Mouse (Mus musculus): ENCODE measurements at regions not wholly inside any gene's neighbourhood (a gene's known extent, or its start where the extent isn't known, plus 50 kb on each side); places are given as distances from the start of the nearest gene placed in this dataset.
A peak's percentile ranks its signal among the peaks of the same experiment; 100 is the strongest.

- Histone ChIP-seq H3K9ac (replicated peaks; ENCODE audit: low read length) (no peak overlapping the region), H3K4me3 (ENCODE audit: low read depth, low read length) (no peak overlapping the region), H3K27me3 (ENCODE audit: control insufficient read depth, insufficient read depth, low read length) (no peaks in the 10 kb centered on the region), H3K36me3 (replicated peaks; ENCODE audit: control insufficient read depth, insufficient read depth, low read depth, low read length) (no peaks in the 10 kb centered on the region), H3K27ac (replicated peaks; ENCODE audit: low read depth, low read length) (no peak overlapping the region), H3K4me2 (ENCODE audit: low read depth, low read length) (no peak overlapping the region), H3K9me3 (replicated peaks; ENCODE audit: control insufficient read depth, low read length) (no peaks in the 10 kb centered on the region), H3K4me1 (ENCODE audit: control insufficient read depth, insufficient read depth, low read length) (peaks cover 9% of the 10 kb centered on the region; the same call in 1 of the 2 replicates)
- 65% methylated on average over 9 of the region's 9 CpGs for WGBS
- DNase-seq (ENCODE audit: low spot score) (no peak), ATAC-seq (replicated peaks; ENCODE audit: insufficient number of reproducible peaks, low FRiP score, low TSS enrichment, low read depth) (no peak)
These were observed 160.5 kb downstream of the Zfp36l2 start for GRCm38 (mm10) chr17:84027275-84027674.

GRCm38 (mm10) chr17:84026110-84026509, 161.6 kb downstream of the Zfp36l2 start:
- no peak overlapping the region for H3K9ac ChIP-seq (replicated peaks; ENCODE audit: low read length)
- no peak overlapping the region for H3K4me2 ChIP-seq (ENCODE audit: low read depth, low read length)
- H3K9me3 ChIP-seq (replicated peaks; ENCODE audit: control insufficient read depth, low read length): no peaks in the 10 kb centered on the region
- no peaks in the 10 kb centered on the region for H3K36me3 ChIP-seq (replicated peaks; ENCODE audit: control insufficient read depth, insufficient read depth, low read depth, low read length)
- no peak overlapping the region for H3K4me3 ChIP-seq (ENCODE audit: low read depth, low read length)
- peak; percentile 54 for DNase-seq (ENCODE audit: low spot score)
- WGBS: 10% methylated on average over 8 of the region's 9 CpGs
- H3K4me1 ChIP-seq (ENCODE audit: control insufficient read depth, insufficient read depth, low read length): peaks cover 5% of the 10 kb centered on the region; the same call in 1 of the 2 replicates
- ATAC-seq (replicated peaks; ENCODE audit: insufficient number of reproducible peaks, low FRiP score, low TSS enrichment, low read depth): peak; percentile 57
- H3K27ac ChIP-seq (replicated peaks; ENCODE audit: low read depth, low read length): no peak overlapping the region
- no peaks in the 10 kb centered on the region for H3K27me3 ChIP-seq (ENCODE audit: control insufficient read depth, insufficient read depth, low read length)

- 82% methylated on average over 7 of the region's 7 CpGs for WGBS
These were observed 165.4 kb downstream of the Zfp36l2 start for GRCm38 (mm10) chr17:84022358-84022757.

GRCm38 (mm10) chr17:84018817-84019216, 168.9 kb downstream of the Zfp36l2 start:
- no peak overlapping the region for H3K9ac ChIP-seq (replicated peaks; ENCODE audit: low read length)
- no peak overlapping the region for H3K27ac ChIP-seq (replicated peaks; ENCODE audit: low read depth, low read length)
- no peaks in the 10 kb centered on the region for H3K27me3 ChIP-seq (ENCODE audit: control insufficient read depth, insufficient read depth, low read length)
- no peaks in the 10 kb centered on the region for H3K4me1 ChIP-seq (ENCODE audit: control insufficient read depth, insufficient read depth, low read length)
- 25% methylated on average over 1 of the region's 1 CpGs for WGBS
- H3K9me3 ChIP-seq (replicated peaks; ENCODE audit: control insufficient read depth, low read length): no peaks in the 10 kb centered on the region
- ATAC-seq (replicated peaks; ENCODE audit: insufficient number of reproducible peaks, low FRiP score, low TSS enrichment, low read depth) (no peak), DNase-seq (ENCODE audit: low spot score) (no peak)
- no peak overlapping the region for H3K4me3 ChIP-seq (ENCODE audit: low read depth, low read length)
- H3K4me2 ChIP-seq (ENCODE audit: low read depth, low read length): no peak overlapping the region
- H3K36me3 ChIP-seq (replicated peaks; ENCODE audit: control insufficient read depth, insufficient read depth, low read depth, low read length): no peaks in the 10 kb centered on the region

More at GRCm38 (mm10) chr17:84022358-84022757, 165.4 kb downstream of the Zfp36l2 start:
- no peak for ATAC-seq (replicated peaks; ENCODE audit: insufficient number of reproducible peaks, low FRiP score, low TSS enrichment, low read depth)
- Histone ChIP-seq H3K4me3 (ENCODE audit: low read depth, low read length) (no peak overlapping the region), H3K9me3 (replicated peaks; ENCODE audit: control insufficient read depth, low read length) (no peaks in the 10 kb centered on the region), H3K9ac (replicated peaks; ENCODE audit: low read length) (no peak overlapping the region), H3K36me3 (replicated peaks; ENCODE audit: control insufficient read depth, insufficient read depth, low read depth, low read length) (no peaks in the 10 kb centered on the region), H3K4me1 (ENCODE audit: control insufficient read depth, insufficient read depth, low read length) (peaks cover 5% of the 10 kb centered on the region; the same call in 1 of the 2 replicates), H3K27ac (replicated peaks; ENCODE audit: low read depth, low read length) (no peak overlapping the region), H3K27me3 (ENCODE audit: control insufficient read depth, insufficient read depth, low read length) (no peaks in the 10 kb centered on the region), H3K4me2 (ENCODE audit: low read depth, low read length) (no peak overlapping the region)
- no peak for DNase-seq (ENCODE audit: low spot score)

GRCm38 (mm10) chr17:84017891-84018290, 169.9 kb downstream of the Zfp36l2 start:
- DNase-seq (ENCODE audit: low spot score) (no peak), ATAC-seq (replicated peaks; ENCODE audit: insufficient number of reproducible peaks, low FRiP score, low TSS enrichment, low read depth) (no peak)
- H3K36me3 ChIP-seq (replicated peaks; ENCODE audit: control insufficient read depth, insufficient read depth, low read depth, low read length): no peaks in the 10 kb centered on the region
- H3K4me2 ChIP-seq (ENCODE audit: low read depth, low read length): no peak overlapping the region
- H3K4me1 ChIP-seq (ENCODE audit: control insufficient read depth, insufficient read depth, low read length): no peaks in the 10 kb centered on the region
- no peaks in the 10 kb centered on the region for H3K27me3 ChIP-seq (ENCODE audit: control insufficient read depth, insufficient read depth, low read length)
- no peak overlapping the region for H3K9ac ChIP-seq (replicated peaks; ENCODE audit: low read length)
- WGBS: 87% methylated on average over 4 of the region's 4 CpGs
- H3K27ac ChIP-seq (replicated peaks; ENCODE audit: low read depth, low read length): no peak overlapping the region
- H3K9me3 ChIP-seq (replicated peaks; ENCODE audit: control insufficient read depth, low read length): no peaks in the 10 kb centered on the region
- no peak overlapping the region for H3K4me3 ChIP-seq (ENCODE audit: low read depth, low read length)

- WGBS: 87% methylated on average over 12 of the region's 12 CpGs
- Histone ChIP-seq H3K27ac (replicated peaks; ENCODE audit: low read depth, low read length) (no peak overlapping the region), H3K27me3 (ENCODE audit: control insufficient read depth, insufficient read depth, low read length) (no peaks in the 10 kb centered on the region), H3K4me2 (ENCODE audit: low read depth, low read length) (no peak overlapping the region), H3K9ac (replicated peaks; ENCODE audit: low read length) (no peak overlapping the region), H3K4me3 (ENCODE audit: low read depth, low read length) (no peak overlapping the region), H3K9me3 (replicated peaks; ENCODE audit: control insufficient read depth, low read length) (no peaks in the 10 kb centered on the region), H3K36me3 (replicated peaks; ENCODE audit: control insufficient read depth, insufficient read depth, low read depth, low read length) (no peaks in the 10 kb centered on the region), H3K4me1 (ENCODE audit: control insufficient read depth, insufficient read depth, low read length) (no peaks in the 10 kb centered on the region)
- DNase-seq (ENCODE audit: low spot score) (no peak), ATAC-seq (replicated peaks; ENCODE audit: insufficient number of reproducible peaks, low FRiP score, low TSS enrichment, low read depth) (no peak)
These were observed 166.7 kb upstream of the Haao start for GRCm38 (mm10) chr17:84014287-84015039.

- WGBS: 80% methylated on average over 3 of the region's 3 CpGs
- Histone ChIP-seq H3K9ac (replicated peaks; ENCODE audit: low read length) (no peak overlapping the region), H3K27ac (replicated peaks; ENCODE audit: low read depth, low read length) (no peak overlapping the region), H3K4me3 (ENCODE audit: low read depth, low read length) (no peak overlapping the region), H3K4me1 (ENCODE audit: control insufficient read depth, insufficient read depth, low read length) (no peaks in the 10 kb centered on the region), H3K36me3 (replicated peaks; ENCODE audit: control insufficient read depth, insufficient read depth, low read depth, low read length) (no peaks in the 10 kb centered on the region), H3K4me2 (ENCODE audit: low read depth, low read length) (no peak overlapping the region), H3K9me3 (replicated peaks; ENCODE audit: control insufficient read depth, low read length) (no peaks in the 10 kb centered on the region), H3K27me3 (ENCODE audit: control insufficient read depth, insufficient read depth, low read length) (no peaks in the 10 kb centered on the region)
- DNase-seq (ENCODE audit: low spot score) (no peak), ATAC-seq (replicated peaks; ENCODE audit: insufficient number of reproducible peaks, low FRiP score, low TSS enrichment, low read depth) (no peak)
These were observed 162.8 kb upstream of the Haao start for GRCm38 (mm10) chr17:84010492-84011060.

- no peaks in the 10 kb centered on the region for H3K4me1 ChIP-seq (ENCODE audit: control insufficient read depth, insufficient read depth, low read length)
- H3K36me3 ChIP-seq (replicated peaks; ENCODE audit: control insufficient read depth, insufficient read depth, low read depth, low read length): no peaks in the 10 kb centered on the region
- ATAC-seq (replicated peaks; ENCODE audit: insufficient number of reproducible peaks, low FRiP score, low TSS enrichment, low read depth) (no peak), DNase-seq (ENCODE audit: low spot score) (no peak)
- H3K9me3 ChIP-seq (replicated peaks; ENCODE audit: control insufficient read depth, low read length): no peaks in the 10 kb centered on the region
- no peak overlapping the region for H3K4me2 ChIP-seq (ENCODE audit: low read depth, low read length)
- H3K9ac ChIP-seq (replicated peaks; ENCODE audit: low read length): no peak overlapping the region
- no peak overlapping the region for H3K27ac ChIP-seq (replicated peaks; ENCODE audit: low read depth, low read length)
- no peaks in the 10 kb centered on the region for H3K27me3 ChIP-seq (ENCODE audit: control insufficient read depth, insufficient read depth, low read length)
- WGBS: 79% methylated on average over 7 of the region's 7 CpGs
- no peak overlapping the region for H3K4me3 ChIP-seq (ENCODE audit: low read depth, low read length)
These were observed 162.2 kb upstream of the Haao start for GRCm38 (mm10) chr17:84009966-84010365.
